ENCODE assay signal across 8 mouse cellular contexts in genomic region chr4:108387681-108388253, GRCm38 (mm10). TPM values are rescaled to one million over a fixed set of nuclear protein-coding genes. Genes with fewer than 3 reads are reported as not detected.
DNase-seq lines count a peak whose midpoint lies in the region; ATAC-seq and TF ChIP-seq lines count a peak whose summit lies in the region.

No protein-coding gene starts in this region.

- peaks cover 9% of the 10 kb centered on the region for H3K27me3 ChIP-seq in embryonic facial prominence, embryonic 14.5 days (replicated peaks; ENCODE audit: control insufficient read depth, insufficient read depth, low read length)
- peaks cover 17% of the 10 kb centered on the region for H3K27me3 ChIP-seq in heart, embryonic 12.5 days (replicated peaks)
- peaks cover 14% of the 10 kb centered on the region for H3K27me3 ChIP-seq in kidney, embryonic 16.5 days (ENCODE audit: insufficient read depth, low read length)
- H3K27me3 ChIP-seq in lung, embryonic 15.5 days, result peaks cover 23% of the 10 kb centered on the region

- H3K4me3 ChIP-seq in embryonic facial prominence, embryonic 14.5 days (ENCODE audit: low read depth, low read length), result peak overlapping the region; percentile 39
- H3K4me3 ChIP-seq in heart, embryonic 12.5 days, result peak overlapping the region; percentile 42
- peak overlapping the region; percentile 44 for H3K4me3 ChIP-seq in kidney, embryonic 16.5 days (ENCODE audit: low read length)
- H3K4me3 ChIP-seq in lung, embryonic 15.5 days, result peak overlapping the region; percentile 37
- peak overlapping the region; percentile 42 for H3K4me3 ChIP-seq in olfactory bulb, adult 2 months (ENCODE audit: insufficient read depth, low read depth, low read length)

- peak overlapping the region; percentile 67 for H3K9ac ChIP-seq in embryonic facial prominence, embryonic 14.5 days (ENCODE audit: low read depth, low read length)
- H3K9ac ChIP-seq in heart, embryonic 12.5 days, result peak overlapping the region; percentile 69
- H3K9ac ChIP-seq in kidney, embryonic 16.5 days (replicated peaks; ENCODE audit: low read length), result peak overlapping the region; percentile 72
- peak overlapping the region; percentile 44 for H3K9ac ChIP-seq in lung, embryonic 15.5 days

- peak; percentile 55 for DNase-seq in 416B (ENCODE audit: low read depth)
- DNase-seq in adrenal gland, postnatal 14 days, result peak; percentile 81
- DNase-seq in embryonic facial prominence, embryonic 14.5 days (ENCODE audit: low spot score), result peak; percentile 94
- no peak for DNase-seq in thymus, postnatal 25 days

- ATAC-seq in embryonic facial prominence, embryonic 14.5 days (ENCODE audit: low read depth), result peak; percentile 74
- peak; percentile 77 for ATAC-seq in heart, embryonic 12.5 days (ENCODE audit: insufficient number of reproducible peaks, low FRiP score)
- peak; percentile 83 for ATAC-seq in kidney, embryonic 16.5 days (ENCODE audit: low FRiP score, low TSS enrichment)
- ATAC-seq in lung, embryonic 15.5 days (ENCODE audit: borderline replicate concordance, extremely low read depth, low FRiP score, low TSS enrichment), result peak; percentile 86

- peak overlapping the region; percentile 84 for H3K27ac ChIP-seq in embryonic facial prominence, embryonic 14.5 days (replicated peaks; ENCODE audit: low read depth, low read length)
- peak overlapping the region; percentile 84 for H3K27ac ChIP-seq in heart, embryonic 12.5 days (ENCODE audit: poor library complexity, severe bottlenecking)
- peak overlapping the region; percentile 82 for H3K27ac ChIP-seq in kidney, embryonic 16.5 days (ENCODE audit: low read length)
- peak overlapping the region; percentile 65 for H3K27ac ChIP-seq in lung, embryonic 15.5 days
- no peak overlapping the region for H3K27ac ChIP-seq in olfactory bulb, adult 2 months (ENCODE audit: insufficient read depth, low read depth, low read length)

- TF ChIP-seq CTCF in olfactory bulb, adult 2 months (IDR thresholded peaks at IDR 0.05; ENCODE audit: insufficient read depth, low read depth, low read length), result no peak

- H3K9me3 ChIP-seq in embryonic facial prominence, embryonic 14.5 days (ENCODE audit: control insufficient read depth, low read length), result no peaks in the 10 kb centered on the region
- H3K9me3 ChIP-seq in heart, embryonic 12.5 days (replicated peaks), result no peaks in the 10 kb centered on the region
- H3K9me3 ChIP-seq in kidney, embryonic 16.5 days (ENCODE audit: low read length), result no peaks in the 10 kb centered on the region
- H3K9me3 ChIP-seq in lung, embryonic 15.5 days, result no peaks in the 10 kb centered on the region

- no peak for TF ChIP-seq POLR2A in olfactory bulb, adult 2 months (IDR thresholded peaks at IDR 0.05; ENCODE audit: insufficient read depth, low read depth, low read length)

- H3K4me1 ChIP-seq in embryonic facial prominence, embryonic 14.5 days (ENCODE audit: control insufficient read depth, insufficient read depth, low read length), result peaks cover 8% of the 10 kb centered on the region; the same call in 1 of the 2 replicates
- H3K4me1 ChIP-seq in heart, embryonic 12.5 days (replicated peaks), result peaks cover 39% of the 10 kb centered on the region
- peaks cover 11% of the 10 kb centered on the region; the same call in 1 of the 2 replicates for H3K4me1 ChIP-seq in kidney, embryonic 16.5 days (ENCODE audit: insufficient read depth, low read length)
- peaks cover 16% of the 10 kb centered on the region for H3K4me1 ChIP-seq in lung, embryonic 15.5 days
- H3K4me1 ChIP-seq in olfactory bulb, adult 2 months (ENCODE audit: control insufficient read depth, insufficient read depth, low read length), result peaks cover 9% of the 10 kb centered on the region

- H3K36me3 ChIP-seq in embryonic facial prominence, embryonic 14.5 days (ENCODE audit: control insufficient read depth, insufficient read depth, low read length), result no peaks in the 10 kb centered on the region
- no peaks in the 10 kb centered on the region for H3K36me3 ChIP-seq in heart, embryonic 12.5 days
- H3K36me3 ChIP-seq in kidney, embryonic 16.5 days (ENCODE audit: insufficient read depth, low read length), result no peaks in the 10 kb centered on the region
- no peaks in the 10 kb centered on the region for H3K36me3 ChIP-seq in lung, embryonic 15.5 days

- peak overlapping the region; percentile 72 for H3K4me2 ChIP-seq in embryonic facial prominence, embryonic 14.5 days (ENCODE audit: low read depth, low read length)
- peak overlapping the region; percentile 74 for H3K4me2 ChIP-seq in heart, embryonic 12.5 days
- H3K4me2 ChIP-seq in kidney, embryonic 16.5 days (replicated peaks; ENCODE audit: low read depth, low read length), result peak overlapping the region; percentile 67
- peak overlapping the region; percentile 62 for H3K4me2 ChIP-seq in lung, embryonic 15.5 days

- 2% methylated on average over 18 of the region's 18 CpGs for WGBS in embryonic facial prominence, embryonic 14.5 days
- 4% methylated on average over 18 of the region's 18 CpGs for WGBS in heart, embryonic 12.5 days
- WGBS in kidney, embryonic 16.5 days, result 1% methylated on average over 18 of the region's 18 CpGs
- WGBS in lung, embryonic 15.5 days, result under 1% methylated on average over 18 of the region's 18 CpGs
- WGBS in olfactory bulb, adult 2 months, result 3% methylated on average over 18 of the region's 18 CpGs

RNA-seq across cellular contexts. Expression of gene Shisal2a, which starts 4.6 kb away (rescaled TPM):
- 4.2 and 5.5 TPM in 2 replicates for total RNA-seq in adrenal gland, postnatal 14 days (2021)
- 3.9 and 4.7 TPM in 2 replicates for polyA plus RNA-seq in embryonic facial prominence, embryonic 14.5 days (2014; fragmentation: Nextera tagmentation; extraction: Ambion mirVana)
- polyA plus RNA-seq in heart, embryonic 12.5 days (2016; fragmentation: Nextera tagmentation; extraction: Ambion mirVana), result 1.1 and 1.4 TPM in 2 replicates
- polyA plus RNA-seq in kidney, embryonic 16.5 days (2015; fragmentation: Nextera tagmentation; extraction: Ambion mirVana), result 0.29 and 1.1 TPM in 2 replicates
- 0.36 and 0.88 TPM in 2 replicates for polyA plus RNA-seq in lung, embryonic 15.5 days (2015; fragmentation: Nextera tagmentation; extraction: Ambion mirVana)
- not detected in 2 replicates for polyA plus RNA-seq in olfactory bulb, adult 2 months (2012; ENCODE audit: insufficient read depth, insufficient read length, low replicate concordance, missing spikeins)

RNA-seq across cellular contexts. Expression of gene Gpx7, which starts 19.0 kb away (rescaled TPM):
- total RNA-seq in adrenal gland, postnatal 14 days (2021), result 13.6 and 13.9 TPM in 2 replicates
- polyA plus RNA-seq in embryonic facial prominence, embryonic 14.5 days (2014; fragmentation: Nextera tagmentation; extraction: Ambion mirVana), result 124 and 127 TPM in 2 replicates
- 66.1 and 67.6 TPM in 2 replicates for polyA plus RNA-seq in heart, embryonic 12.5 days (2016; fragmentation: Nextera tagmentation; extraction: Ambion mirVana)
- polyA plus RNA-seq in kidney, embryonic 16.5 days (2015; fragmentation: Nextera tagmentation; extraction: Ambion mirVana), result 65.2 and 65.4 TPM in 2 replicates
- 86.3 and 88.2 TPM in 2 replicates for polyA plus RNA-seq in lung, embryonic 15.5 days (2015; fragmentation: Nextera tagmentation; extraction: Ambion mirVana)
- not detected in 2 replicates for polyA plus RNA-seq in olfactory bulb, adult 2 months (2012; ENCODE audit: insufficient read depth, insufficient read length, low replicate concordance, missing spikeins)

RNA-seq across cellular contexts. Expression of gene Coa7, which starts 59.8 kb away (rescaled TPM):
- total RNA-seq in adrenal gland, postnatal 14 days (2021), result 60.8 and 61.3 TPM in 2 replicates
- polyA plus RNA-seq in embryonic facial prominence, embryonic 14.5 days (2014; fragmentation: Nextera tagmentation; extraction: Ambion mirVana), result 39.5 and 40.2 TPM in 2 replicates
- polyA plus RNA-seq in heart, embryonic 12.5 days (2016; fragmentation: Nextera tagmentation; extraction: Ambion mirVana), result 46.6 and 46.8 TPM in 2 replicates
- 52.9 and 54.1 TPM in 2 replicates for polyA plus RNA-seq in kidney, embryonic 16.5 days (2015; fragmentation: Nextera tagmentation; extraction: Ambion mirVana)
- polyA plus RNA-seq in lung, embryonic 15.5 days (2015; fragmentation: Nextera tagmentation; extraction: Ambion mirVana), result 45.2 and 47.3 TPM in 2 replicates
- not detected in 2 replicates for polyA plus RNA-seq in olfactory bulb, adult 2 months (2012; ENCODE audit: insufficient read depth, insufficient read length, low replicate concordance, missing spikeins)

Comparison
In these comparisons a context has a peak if more than half of its experiments do, and no peak if none do; other contexts are left out.
1. RNA of gene Gpx7, which starts 19.0 kb away (polyA plus RNA-seq): 124 to 127 TPM in embryonic facial prominence, embryonic 14.5 days, 86.3 to 88.2 TPM in lung, embryonic 15.5 days, 66.1 to 67.6 TPM in heart, embryonic 12.5 days and 65.2 to 65.4 TPM in kidney, embryonic 16.5 days; not detected in olfactory bulb, adult 2 months; every median in the first group is over 10 times any median in the second.
2. RNA of gene Coa7, which starts 59.8 kb away (polyA plus RNA-seq): 52.9 to 54.1 TPM in kidney, embryonic 16.5 days, 46.6 to 46.8 TPM in heart, embryonic 12.5 days, 45.2 to 47.3 TPM in lung, embryonic 15.5 days and 39.5 to 40.2 TPM in embryonic facial prominence, embryonic 14.5 days; not detected in olfactory bulb, adult 2 months; every median in the first group is over 10 times any median in the second.
3. Peak in every context shown above with its lines, with median percentiles within 50 percentile points of each other: ATAC-seq, H3K4me2 ChIP-seq, H3K4me3 ChIP-seq and H3K9ac ChIP-seq.